Mouse (Mus musculus) kidney, adult 2 months (tissue): ENCODE data around the gene Tent4b.

Experiments used
- CTCF ChIP-seq: fragments of 200-500 bp; conservative IDR thresholded peaks from 2 replicates; pipeline ENCODE4 v1.5.1; 2011; ENCODE audit warnings: low read depth, mild to moderate bottlenecking, control low read depth, low read length, moderate library complexity, mixed read lengths; ENCODE audit not compliant: insufficient read depth, insufficient read length
- POLR2A ChIP-seq: fragments of 200-500 bp; IDR thresholded peaks from one replicate; pipeline ENCODE4 v1.6.1; 2011; ENCODE audit warnings: low read depth, low read length, control low read depth

GRCm38 (mm10) chr8:88228800-88229199, 29.8 kb downstream of the Tent4b start:
- TF ChIP-seq POLR2A (no peak), CTCF (no peak)
